Mouse (Mus musculus) small intestine, adult 2 months (tissue): ENCODE measurements around the gene Col3a1.

Experiments used
- CTCF ChIP-seq: fragments of 200-500 bp; IDR thresholded peaks from 2 replicates; pipeline ENCODE4 v1.5.1; 2012; ENCODE audit warnings: low read depth, mild to moderate bottlenecking, control low read depth, inconsistent platforms, low read length, moderate library complexity, mixed read lengths; ENCODE audit not compliant: insufficient replicate concordance, insufficient read length; ENCODE audit errors: extremely low read depth
- POLR2A ChIP-seq: fragments of 200-500 bp; IDR thresholded peaks from 2 replicates; pipeline ENCODE4 v1.6.1; 2012; ENCODE audit warnings: low read depth, mild to moderate bottlenecking, control low read depth, inconsistent platforms, low read length, moderate library complexity

- TF ChIP-seq CTCF = no peak
- no peak for TF ChIP-seq POLR2A
These were observed 11.8 kb upstream of the Col3a1 start for GRCm38 (mm10) chr1:45299394-45300119.
